14 mouse cellular contexts compared by ENCODE assay signal in genomic region chr17:65700060-65700459, GRCm38 (mm10). TPM values are rescaled to one million over a fixed set of nuclear protein-coding genes. Genes with fewer than 3 reads are reported as not detected.
A peak's percentile ranks its signal among the peaks of the same experiment; 100 is the strongest.
DNase-seq lines count a peak whose midpoint lies in the region; ATAC-seq and TF ChIP-seq lines count a peak whose summit lies in the region.
"Had no signal": no experiment of that assay in that cellular context is flagged by ENCODE, and none has a peak within 500 bp of the region (broad histone marks: within the 10 kb centered on the region; RNA-seq: fewer than 3 reads in every experiment).

No protein-coding gene starts in this region.

- no peak overlapping the region for H3K9ac ChIP-seq in kidney, postnatal 0 days (ENCODE audit: low read depth, low read length)
- no peak overlapping the region for H3K9ac ChIP-seq in forebrain, embryonic 16.5 days (replicated peaks; ENCODE audit: low read depth, low read length)
- no peak overlapping the region for H3K9ac ChIP-seq in midbrain, embryonic 13.5 days (replicated peaks)
- H3K9ac ChIP-seq: liver, postnatal 0 days had no signal

- peak; percentile 36 for DNase-seq in kidney, postnatal 0 days (ENCODE audit: low spot score)
- DNase-seq in kidney, postnatal 14 days = no peak
- DNase-seq in urinary bladder, postnatal 10 days (ENCODE audit: low spot score) = no peak
- no peak for DNase-seq in spleen, postnatal 4 days (ENCODE audit: low spot score in 2 of 2)
- no peak for DNase-seq in cerebellum, adult 11-12 months
- DNase-seq: adrenal gland, postnatal 25 days; cerebellum, postnatal 25 days; heart, adult 11 months; liver, postnatal 0 days had no signal

- H3K9me3 ChIP-seq in kidney, postnatal 0 days (replicated peaks; ENCODE audit: low read length) = no peaks in the 10 kb centered on the region
- no peaks in the 10 kb centered on the region for H3K9me3 ChIP-seq in forebrain, embryonic 16.5 days (ENCODE audit: control insufficient read depth, low read length)
- H3K9me3 ChIP-seq in midbrain, embryonic 13.5 days = no peaks in the 10 kb centered on the region

- H3K27ac ChIP-seq in kidney, postnatal 0 days = no peak overlapping the region
- peak overlapping the region; percentile 70 for H3K27ac ChIP-seq in forebrain, embryonic 16.5 days (ENCODE audit: low read length)
- H3K27ac ChIP-seq in midbrain, embryonic 13.5 days = peak overlapping the region; percentile 84

- ATAC-seq in kidney, postnatal 0 days (replicated peaks; ENCODE audit: low FRiP score, low read depth) = no peak
- ATAC-seq in forebrain, embryonic 16.5 days = peak; percentile 81
- ATAC-seq in midbrain, embryonic 13.5 days = peak; percentile 83
- ATAC-seq: liver, postnatal 0 days; Patski had no signal

- no peaks in the 10 kb centered on the region for H3K36me3 ChIP-seq in kidney, postnatal 0 days (ENCODE audit: insufficient read depth, low read length)
- peaks cover 3% of the 10 kb centered on the region; the same call in 1 of the 2 replicates for H3K36me3 ChIP-seq in forebrain, embryonic 16.5 days (ENCODE audit: control insufficient read depth, insufficient read depth)
- H3K36me3 ChIP-seq in midbrain, embryonic 13.5 days = peaks cover 13% of the 10 kb centered on the region

- H3K4me2 ChIP-seq in kidney, postnatal 0 days (ENCODE audit: low read length) = no peak overlapping the region
- H3K4me2 ChIP-seq in forebrain, embryonic 16.5 days (ENCODE audit: low read length) = no peak overlapping the region; the same call in 1 of the 2 replicates
- H3K4me2 ChIP-seq in midbrain, embryonic 13.5 days (replicated peaks) = 0 out of 2 replicates have a peak overlapping the region, but pooled peaks have one; percentile 11

- H3K27me3 ChIP-seq in kidney, postnatal 0 days (ENCODE audit: insufficient read depth, low read length) = no peaks in the 10 kb centered on the region
- no peaks in the 10 kb centered on the region for H3K27me3 ChIP-seq in forebrain, embryonic 16.5 days (replicated peaks; ENCODE audit: control insufficient read depth, insufficient read depth, low read length)
- no peaks in the 10 kb centered on the region for H3K27me3 ChIP-seq in midbrain, embryonic 13.5 days
- H3K27me3 ChIP-seq: Patski had no signal

- no peak for TF ChIP-seq CTCF in kidney, postnatal 0 days (IDR thresholded peaks at IDR 0.05; ENCODE audit: low read depth)

- peaks cover 4% of the 10 kb centered on the region; the same call in 1 of the 2 replicates for H3K4me1 ChIP-seq in kidney, postnatal 0 days (replicated peaks; ENCODE audit: insufficient read depth, low read length)
- peaks cover 23% of the 10 kb centered on the region for H3K4me1 ChIP-seq in forebrain, embryonic 16.5 days (replicated peaks; ENCODE audit: control insufficient read depth, insufficient read depth, low read length)
- peaks cover 30% of the 10 kb centered on the region for H3K4me1 ChIP-seq in midbrain, embryonic 13.5 days (replicated peaks)

- WGBS in kidney, postnatal 0 days = 49% methylated on average over 4 of the region's 4 CpGs
- 33% methylated on average over 4 of the region's 4 CpGs for WGBS in forebrain, embryonic 16.5 days
- WGBS in midbrain, embryonic 13.5 days = 27% methylated on average over 4 of the region's 4 CpGs

- no peak overlapping the region for H3K4me3 ChIP-seq in kidney, postnatal 0 days (replicated peaks; ENCODE audit: low read depth, low read length)
- H3K4me3 ChIP-seq in forebrain, embryonic 16.5 days (replicated peaks; ENCODE audit: low read length) = no peak overlapping the region
- H3K4me3 ChIP-seq in midbrain, embryonic 13.5 days (replicated peaks) = no peak overlapping the region

RNA-seq across cellular contexts. Expression of gene Txndc2, which starts 58.1 kb away (rescaled TPM):
- not detected in 2 replicates for polyA plus RNA-seq in kidney, postnatal 0 days (2015; fragmentation: Nextera tagmentation; extraction: Ambion mirVana)
- 0.11 TPM in 1 of 2 replicates, not detected in the other for polyA plus RNA-seq in forebrain, embryonic 16.5 days (2015; fragmentation: Nextera tagmentation; extraction: Ambion mirVana)
- polyA plus RNA-seq in midbrain, embryonic 13.5 days (2015; fragmentation: Nextera tagmentation; extraction: Ambion mirVana) = 0.26 TPM in 1 of 2 replicates, not detected in the other
- polyA plus RNA-seq: large intestine, adult 2 months; liver, postnatal 0 days; Patski; spleen, adult 2 months had no signal
